Mouse (Mus musculus): ENCODE measurements around the gene Slc6a16. TPM values are rescaled to one million over a fixed set of nuclear protein-coding genes. Genes with fewer than 3 reads are reported as not detected.

The Slc6a16 gene
- polyA plus RNA-seq (2011; ENCODE audit: insufficient read length, low read depth, missing spikeins): not detected in 2 replicates

DNA sequence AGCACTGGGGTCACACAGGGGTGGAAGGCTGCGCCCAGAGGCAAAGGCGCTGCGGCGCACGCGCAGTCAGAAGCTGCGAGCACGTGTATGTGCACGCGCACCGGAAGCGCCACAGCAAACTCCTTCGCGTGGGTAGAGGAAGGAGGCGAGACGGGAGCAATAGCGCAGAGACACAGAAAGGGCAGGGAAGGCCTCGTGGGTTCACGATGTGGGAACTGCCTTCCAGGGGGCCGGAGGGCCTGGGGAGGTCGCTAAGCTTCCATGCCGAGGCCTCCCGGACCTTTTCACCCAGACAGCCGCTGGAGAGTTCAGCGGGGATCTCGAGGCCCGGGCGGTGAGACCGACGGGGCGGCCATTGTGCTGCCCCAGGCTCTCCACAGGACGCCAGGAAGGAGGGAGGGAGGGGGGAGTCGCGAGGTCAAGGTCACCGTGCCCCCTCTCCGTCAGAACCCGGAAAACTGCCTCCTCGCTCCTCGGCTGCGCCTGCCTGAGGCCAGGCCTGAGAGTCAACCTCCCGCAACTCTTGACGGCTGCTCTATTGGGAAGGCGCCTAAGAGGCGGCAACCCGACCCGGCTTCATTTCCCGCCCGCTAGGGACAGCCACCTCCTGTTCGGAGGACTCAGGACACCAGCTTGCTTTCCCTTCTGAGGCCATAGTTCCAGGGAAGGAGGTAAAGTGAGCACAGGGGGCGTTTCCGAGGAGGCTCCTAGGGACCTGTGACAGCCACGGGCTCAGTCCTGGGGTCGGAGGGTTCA lies at the start of gene Slc6a16:
TSS of gene Slc6a16 (plus strand) at position 453 of the 756 bp plus-strand sequence.
- H3K4me1 ChIP-seq (ENCODE audit: control insufficient read depth, insufficient read depth, low read length): no peaks in the 10 kb centered on the region
- TF ChIP-seq POLR2A (IDR thresholded peaks at IDR 0.05; ENCODE audit: low read depth, low read length) (no peak), CTCF (IDR thresholded peaks at IDR 0.05; ENCODE audit: borderline replicate concordance, insufficient read depth, low read length) (no peak)
- no peak within 1 kb of the TSS for H3K4me3 ChIP-seq (ENCODE audit: insufficient read depth, low read length)
- no peak within 1 kb of the TSS for H3K27ac ChIP-seq (ENCODE audit: insufficient read depth, low read length)

- TF ChIP-seq CTCF (IDR thresholded peaks at IDR 0.05; ENCODE audit: borderline replicate concordance, insufficient read depth, low read length): no peak
- no peak for TF ChIP-seq POLR2A (IDR thresholded peaks at IDR 0.05; ENCODE audit: low read depth, low read length)
- H3K27ac ChIP-seq (ENCODE audit: insufficient read depth, low read length): no peak overlapping the region
- H3K4me1 ChIP-seq (ENCODE audit: control insufficient read depth, insufficient read depth, low read length): peaks cover 3% of the 10 kb centered on the region; the same call in 1 of the 2 replicates
- H3K4me3 ChIP-seq (ENCODE audit: insufficient read depth, low read length): no peak overlapping the region
Measured at GRCm38 (mm10) chr7:45191161-45191560, 49.7 kb upstream of the Slc6a16 start.

- Histone ChIP-seq H3K4me1 (ENCODE audit: control insufficient read depth, insufficient read depth, low read length) (peaks cover 3% of the 10 kb centered on the region; the same call in 1 of the 2 replicates), H3K27ac (ENCODE audit: insufficient read depth, low read length) (no peak overlapping the region), H3K4me3 (ENCODE audit: insufficient read depth, low read length) (no peak overlapping the region)
- no peak for TF ChIP-seq CTCF (IDR thresholded peaks at IDR 0.05; ENCODE audit: borderline replicate concordance, insufficient read depth, low read length)
Measured at GRCm38 (mm10) chr7:45191803-45192363, 49.0 kb upstream of the Slc6a16 start.

GRCm38 (mm10) chr7:45192585-45193310 lies 48.1 kb upstream of the Slc6a16 start:
- H3K4me3 ChIP-seq (ENCODE audit: insufficient read depth, low read length): no peak overlapping the region
- H3K4me1 ChIP-seq (ENCODE audit: control insufficient read depth, insufficient read depth, low read length): peaks cover 6% of the 10 kb centered on the region; the same call in 1 of the 2 replicates
- TF ChIP-seq POLR2A (IDR thresholded peaks at IDR 0.05; ENCODE audit: low read depth, low read length) (no peak), CTCF (IDR thresholded peaks at IDR 0.05; ENCODE audit: borderline replicate concordance, insufficient read depth, low read length) (no peak)
- no peak overlapping the region for H3K27ac ChIP-seq (ENCODE audit: insufficient read depth, low read length)

GRCm38 (mm10) chr7:45193406-45193805 lies 47.5 kb upstream of the Slc6a16 start:
- Histone ChIP-seq H3K27ac (ENCODE audit: insufficient read depth, low read length) (no peak overlapping the region), H3K4me1 (ENCODE audit: control insufficient read depth, insufficient read depth, low read length) (peaks cover 6% of the 10 kb centered on the region; the same call in 1 of the 2 replicates), H3K4me3 (ENCODE audit: insufficient read depth, low read length) (no peak overlapping the region)
- TF ChIP-seq POLR2A (IDR thresholded peaks at IDR 0.05; ENCODE audit: low read depth, low read length) (no peak), CTCF (IDR thresholded peaks at IDR 0.05; ENCODE audit: borderline replicate concordance, insufficient read depth, low read length) (no peak)

GRCm38 (mm10) chr7:45193871-45194785 lies 46.8 kb upstream of the Slc6a16 start:
- TF ChIP-seq CTCF (IDR thresholded peaks at IDR 0.05; ENCODE audit: borderline replicate concordance, insufficient read depth, low read length) (no peak), POLR2A (IDR thresholded peaks at IDR 0.05; ENCODE audit: low read depth, low read length) (no peak)
- Histone ChIP-seq H3K4me1 (ENCODE audit: control insufficient read depth, insufficient read depth, low read length) (peaks cover 6% of the 10 kb centered on the region; the same call in 1 of the 2 replicates), H3K4me3 (ENCODE audit: insufficient read depth, low read length) (no peak overlapping the region), H3K27ac (ENCODE audit: insufficient read depth, low read length) (no peak overlapping the region)

- H3K4me3 ChIP-seq (ENCODE audit: insufficient read depth, low read length): no peak overlapping the region
- H3K4me1 ChIP-seq (ENCODE audit: control insufficient read depth, insufficient read depth, low read length): peaks cover 6% of the 10 kb centered on the region; the same call in 1 of the 2 replicates
- TF ChIP-seq CTCF (IDR thresholded peaks at IDR 0.05; ENCODE audit: borderline replicate concordance, insufficient read depth, low read length) (no peak), POLR2A (IDR thresholded peaks at IDR 0.05; ENCODE audit: low read depth, low read length) (no peak)
- no peak overlapping the region for H3K27ac ChIP-seq (ENCODE audit: insufficient read depth, low read length)
Measured at GRCm38 (mm10) chr7:45195341-45196175, 45.3 kb upstream of the Slc6a16 start.

- Histone ChIP-seq H3K4me1 (ENCODE audit: control insufficient read depth, insufficient read depth, low read length) (peaks cover 6% of the 10 kb centered on the region; the same call in 1 of the 2 replicates), H3K27ac (ENCODE audit: insufficient read depth, low read length) (no peak overlapping the region), H3K4me3 (ENCODE audit: insufficient read depth, low read length) (no peak overlapping the region)
- TF ChIP-seq POLR2A (IDR thresholded peaks at IDR 0.05; ENCODE audit: low read depth, low read length) (no peak), CTCF (IDR thresholded peaks at IDR 0.05; ENCODE audit: borderline replicate concordance, insufficient read depth, low read length) (no peak)
Measured at GRCm38 (mm10) chr7:45196176-45196535, 44.7 kb upstream of the Slc6a16 start.
